Mouse (Mus musculus) embryonic facial prominence, embryonic 13.5 days (tissue): ENCODE data around the gene Mtch2. TPM values are rescaled to one million over a fixed set of nuclear protein-coding genes. Genes with fewer than 3 reads are reported as not detected.

Experiments used
- ATAC-seq: fragments of 200-750 bp; cut with Nextera tagmentation; 2 replicates; pipeline ENCODE4 v1.8.0; 2017; ENCODE audit warnings: low read depth; ENCODE audit not compliant: insufficient number of reproducible peaks, insufficient read depth, low FRiP score, low TSS enrichment
- H3K27ac ChIP-seq: fragments of 300-500 bp; sonication (generic); 2 replicates; pipeline ENCODE4 v1.5.1; 2015; ENCODE audit warnings: moderate library complexity, mild to moderate bottlenecking, inconsistent platforms
- H3K27me3 ChIP-seq: fragments of 300-500 bp; sonication (generic); 2 replicates; pipeline ENCODE4 v1.6.1; 2015; ENCODE audit warnings: mild to moderate bottlenecking, inconsistent platforms
- H3K36me3 ChIP-seq: fragments of 300-500 bp; sonication (generic); 2 replicates; pipeline ENCODE4 v1.6.1; 2015; ENCODE audit warnings: mild to moderate bottlenecking, inconsistent platforms
- H3K4me1 ChIP-seq: fragments of 300-500 bp; sonication (generic); 2 replicates; pipeline ENCODE4 v1.6.1; 2015; ENCODE audit warnings: inconsistent platforms
- H3K4me2 ChIP-seq: fragments of 300-500 bp; sonication (generic); 2 replicates; pipeline ENCODE4 v1.6.1; 2015; ENCODE audit warnings: moderate library complexity, mild to moderate bottlenecking, inconsistent platforms
- H3K4me3 ChIP-seq: fragments of 300-500 bp; sonication (generic); 2 replicates; pipeline ENCODE4 v1.5.1; 2015; ENCODE audit warnings: mild to moderate bottlenecking, inconsistent platforms
- H3K9ac ChIP-seq: fragments of 300-500 bp; sonication (generic); 2 replicates; pipeline ENCODE4 v1.6.1; 2015; ENCODE audit warnings: mild to moderate bottlenecking, inconsistent platforms
- H3K9me3 ChIP-seq: fragments of 300-500 bp; sonication (generic); 2 replicates; pipeline ENCODE4 v1.6.1; 2016; ENCODE audit warnings: inconsistent platforms
- WGBS: fragments of 180-500 bp; shearing (Covaris S2); methylation state at CpG from one replicate; pipeline ENCODE4 v1.1.7; 2015; ENCODE audit warnings: mixed read lengths; 5-methylcytosine and 5-hydroxymethylcytosine counted together
- polyA plus RNA-seq: library from polyadenylated mRNA; unstranded; fragments of >200 nt; fragmentation: Nextera tagmentation; extraction: Ambion mirVana; gene quantifications from 2 replicates; pipeline ENCODE4 v1.2.1, GENCODE M21; 2015

Gene Mtch2
- polyA plus RNA-seq, 1 experiment from 2014 or later, result 192 TPM

GRCm38 (mm10) chr2:90910861-90911260 is 63.9 kb downstream of the Mtch2 start:
- Histone ChIP-seq H3K4me3 (no peak overlapping the region), H3K4me2 (no peak overlapping the region), H3K36me3 (peaks cover 79% of the 10 kb centered on the region), H3K4me1 (peaks cover 26% of the 10 kb centered on the region), H3K9ac (no peak overlapping the region), H3K27me3 (no peaks in the 10 kb centered on the region), H3K9me3 (no peaks in the 10 kb centered on the region), H3K27ac (no peak overlapping the region)
- ATAC-seq, result no peak
- 82% methylated on average over 1 of the region's 1 CpGs for WGBS

GRCm38 (mm10) chr2:90911668-90912067 is 64.7 kb downstream of the Mtch2 start:
- Histone ChIP-seq H3K36me3 (peaks cover 73% of the 10 kb centered on the region), H3K4me1 (peaks cover 28% of the 10 kb centered on the region), H3K27me3 (no peaks in the 10 kb centered on the region), H3K4me2 (no peak overlapping the region), H3K9me3 (no peaks in the 10 kb centered on the region), H3K9ac (no peak overlapping the region), H3K4me3 (no peak overlapping the region), H3K27ac (no peak overlapping the region)
- ATAC-seq, result no peak
- 80% methylated on average over 1 of the region's 1 CpGs for WGBS

- Histone ChIP-seq H3K27me3 (no peaks in the 10 kb centered on the region), H3K4me2 (no peak overlapping the region), H3K9ac (0 out of 2 replicates have a peak overlapping the region, but pooled peaks have one; percentile 11), H3K36me3 (peaks cover 53% of the 10 kb centered on the region), H3K4me3 (no peak overlapping the region), H3K27ac (no peak overlapping the region), H3K9me3 (no peaks in the 10 kb centered on the region), H3K4me1 (peaks cover 25% of the 10 kb centered on the region)
- 87% methylated on average over 2 of the region's 2 CpGs for WGBS
- no peak for ATAC-seq
Observed at GRCm38 (mm10) chr2:90913671-90914070, 66.7 kb downstream of the Mtch2 start.

DNA sequence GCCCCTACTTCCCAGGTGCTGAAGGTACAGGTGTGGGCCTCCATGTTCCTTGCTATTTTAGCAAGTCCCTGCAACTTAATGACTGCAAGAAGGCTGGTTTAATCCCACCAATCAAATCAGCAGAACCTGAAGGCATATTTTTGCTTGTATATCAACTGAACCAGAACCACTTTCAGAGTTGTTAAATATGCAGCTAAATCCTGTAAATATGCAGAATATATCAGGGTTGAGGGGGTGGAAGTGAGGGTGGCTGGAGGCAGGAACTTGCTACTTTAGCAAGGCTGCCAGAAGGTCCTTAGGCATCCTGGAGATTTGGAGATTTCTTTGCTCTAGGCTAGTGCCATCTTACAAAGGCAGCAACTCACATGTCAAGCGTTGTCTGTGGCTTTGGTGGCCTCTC is 68.6 kb downstream of the Mtch2 start:
- no peaks in the 10 kb centered on the region for H3K27me3 ChIP-seq
- peaks cover 35% of the 10 kb centered on the region for H3K36me3 ChIP-seq
- no peak overlapping the region for H3K4me3 ChIP-seq
- peaks cover 26% of the 10 kb centered on the region for H3K4me1 ChIP-seq
- no peaks in the 10 kb centered on the region for H3K9me3 ChIP-seq
- ATAC-seq, result no peak
- 60% methylated on average over 1 of the region's 1 CpGs for WGBS
- peak overlapping the region; percentile 74 for H3K4me2 ChIP-seq
- no peak overlapping the region for H3K27ac ChIP-seq
- peak overlapping the region; percentile 99; the same call in 1 of the 2 replicates for H3K9ac ChIP-seq

Other genes starting within 250 kb of the Mtch2 start
- 43.6 and 44.6 TPM in 2 replicates for gene Nup160, start 169.9 kb upstream of the Mtch2 start, polyA plus RNA-seq
- gene Fnbp4, start 101.8 kb upstream of the Mtch2 start, polyA plus RNA-seq, result 136 and 139 TPM in 2 replicates
- gene Agbl2, start 64.4 kb upstream of the Mtch2 start, polyA plus RNA-seq, result 1.9 and 2.0 TPM in 2 replicates
- gene C1qtnf4, start 38.7 kb downstream of the Mtch2 start, polyA plus RNA-seq, result 16.7 and 21.5 TPM in 2 replicates
- gene Kbtbd4, start 57.6 kb downstream of the Mtch2 start, polyA plus RNA-seq, result 46.1 and 47.0 TPM in 2 replicates
- gene Ndufs3, start 57.7 kb downstream of the Mtch2 start, polyA plus RNA-seq, result 208 and 232 TPM in 2 replicates
- gene Celf1, start 93.2 kb downstream of the Mtch2 start, polyA plus RNA-seq, result 82.5 and 91.3 TPM in 2 replicates
- gene Rapsn, start 188.5 kb downstream of the Mtch2 start, polyA plus RNA-seq, result 3.3 and 3.4 TPM in 2 replicates
- gene Psmc3, start 206.9 kb downstream of the Mtch2 start, polyA plus RNA-seq, result 263 and 298 TPM in 2 replicates
- 64.3 and 67.4 TPM in 2 replicates for gene Slc39a13, start 223.3 kb downstream of the Mtch2 start, polyA plus RNA-seq
- 7.2 and 7.5 TPM in 2 replicates for gene Spi1, start 235.2 kb downstream of the Mtch2 start, polyA plus RNA-seq